Mouse (Mus musculus) lung, embryonic 16.5 days (tissue): ENCODE data around the gene Rfxank. TPM values are rescaled to one million over a fixed set of nuclear protein-coding genes. Genes with fewer than 3 reads are reported as not detected.
A peak's percentile ranks its signal among the peaks of the same experiment; 100 is the strongest.

Source experiments
- ATAC-seq: fragments of 200-750 bp; cut with Nextera tagmentation; 2 replicates; pipeline ENCODE4 v1.8.0; 2017; ENCODE audit warnings: low read depth, mild to moderate bottlenecking, moderate library complexity
- H3K27ac ChIP-seq: fragments of 300-500 bp; sonication (generic); 2 replicates; pipeline ENCODE4 v1.5.1; 2014; ENCODE audit warnings: mild to moderate bottlenecking, control low read depth, low read length
- H3K27me3 ChIP-seq: fragments of 300-500 bp; sonication (generic); 2 replicates; pipeline ENCODE4 v1.6.1; 2014; ENCODE audit warnings: low read depth, low read length, mixed read lengths; ENCODE audit not compliant: control insufficient read depth, insufficient read depth
- H3K36me3 ChIP-seq: fragments of 300-500 bp; sonication (generic); 2 replicates; pipeline ENCODE4 v1.6.1; 2014; ENCODE audit warnings: low read length; ENCODE audit not compliant: control insufficient read depth, insufficient read depth
- H3K4me1 ChIP-seq: fragments of 300-500 bp; sonication (generic); replicated peaks from 2 replicates; pipeline ENCODE4 v1.6.1; 2014; ENCODE audit warnings: low read length, mixed read lengths; ENCODE audit not compliant: control insufficient read depth, insufficient read depth
- H3K4me2 ChIP-seq: fragments of 300-500 bp; sonication (generic); 2 replicates; pipeline ENCODE4 v1.6.1; 2014; ENCODE audit warnings: low read depth, low read length, control low read depth
- H3K4me3 ChIP-seq: fragments of 300-500 bp; sonication (generic); 2 replicates; pipeline ENCODE4 v1.5.1; 2014; ENCODE audit warnings: mild to moderate bottlenecking, low read length, control low read depth
- H3K9ac ChIP-seq: fragments of 300-500 bp; sonication (generic); 2 replicates; pipeline ENCODE4 v1.6.1; 2014; ENCODE audit warnings: low read length, control low read depth
- H3K9me3 ChIP-seq: fragments of 300-500 bp; sonication (generic); 2 replicates; pipeline ENCODE4 v1.6.1; 2016; ENCODE audit warnings: low read length; ENCODE audit not compliant: control insufficient read depth
- WGBS: fragments of 180-500 bp; shearing (Covaris S2); extraction: QIAGEN DNeasy Blood & Tissue Kit; methylation state at CpG from one replicate; pipeline ENCODE4 v1.1.7; 2014; 5-methylcytosine and 5-hydroxymethylcytosine counted together
- polyA plus RNA-seq: library from polyadenylated mRNA; unstranded; fragments of >200 nt; fragmentation: Nextera tagmentation; extraction: Ambion mirVana; gene quantifications from 2 replicates; pipeline ENCODE4 v1.2.1, GENCODE M21; 2015

Rfxank gene
- 21.1 and 21.2 TPM in 2 replicates for polyA plus RNA-seq

DNA sequence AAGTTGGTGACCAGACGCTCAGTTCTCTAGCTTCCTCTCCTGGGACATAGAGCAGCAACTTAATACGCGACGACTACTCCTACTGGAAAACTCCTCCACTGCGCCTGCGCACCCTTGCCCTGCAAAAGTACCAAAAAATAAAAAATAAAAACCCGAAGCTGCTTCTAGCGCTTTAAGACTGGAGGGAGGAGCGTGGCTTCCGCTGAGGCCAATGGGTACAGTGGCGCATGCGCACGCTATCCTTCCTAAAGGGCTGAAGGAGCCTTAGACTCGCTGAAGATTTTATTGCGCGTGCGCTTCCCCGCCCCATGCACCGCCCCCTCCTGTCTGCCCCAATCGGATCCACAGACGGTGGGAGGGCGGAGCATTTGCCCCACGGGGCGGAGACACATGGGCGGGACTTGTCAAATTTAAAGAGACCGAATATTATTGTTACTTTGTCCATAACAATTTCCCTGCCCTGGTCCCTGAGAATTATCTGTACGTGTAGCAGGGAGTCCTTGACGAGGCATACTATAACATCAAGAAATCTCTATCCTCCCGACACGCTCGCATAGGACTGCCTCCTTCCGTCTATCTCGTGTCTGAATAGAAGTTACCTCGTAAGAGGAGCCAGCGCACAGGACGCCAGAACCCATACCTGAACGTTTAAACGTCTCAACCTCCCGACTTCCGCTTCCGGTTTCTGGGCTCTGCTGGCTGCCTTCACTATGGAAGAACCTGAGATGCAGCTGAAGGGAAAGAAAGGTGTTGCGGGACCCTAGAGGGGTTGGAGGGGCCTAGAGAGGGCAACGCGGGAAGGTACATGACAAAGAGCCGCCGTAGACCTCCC is at the start of gene Rfxank, which contains the start of the genes Borcs8 and Mef2b:
Gene Rfxank, minus strand, starts transcription at position 129 of the 832 bp plus-strand sequence.
Gene Borcs8, plus strand, starts transcription at position 474 of the 832 bp plus-strand sequence.
Gene Mef2b, plus strand, starts transcription at position 686 of the 832 bp plus-strand sequence.
- peak within 1 kb of the TSS; percentile 77 for H3K9ac ChIP-seq
- WGBS = 0% methylated on average over 46 of the region's 46 CpGs

DNA sequence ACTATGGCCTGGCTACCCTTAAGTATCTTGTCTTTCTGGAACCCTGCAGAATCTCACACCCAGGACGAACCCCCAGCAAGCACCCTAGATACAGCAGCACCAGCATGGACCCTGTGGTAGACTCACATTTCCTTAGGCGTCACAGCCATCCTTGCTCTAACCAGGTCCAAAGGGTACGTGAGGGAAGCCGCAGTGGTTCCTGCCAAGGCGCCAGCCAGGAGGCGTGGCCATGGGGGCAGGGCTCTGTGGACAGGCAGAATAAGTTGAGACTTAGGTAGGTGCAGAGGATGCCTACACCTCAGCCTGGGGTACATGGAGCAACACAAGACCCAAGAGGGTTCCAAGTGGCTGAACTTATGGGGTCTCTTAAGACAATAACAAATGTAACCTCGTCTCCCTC is 49.8 kb upstream of the Rfxank start:
- H3K27me3 ChIP-seq = no peaks in the 10 kb centered on the region
- H3K4me3 ChIP-seq = no peak overlapping the region
- H3K9me3 ChIP-seq = no peaks in the 10 kb centered on the region
- no peak overlapping the region for H3K4me2 ChIP-seq
- no peaks in the 10 kb centered on the region for H3K4me1 ChIP-seq
- no peak for ATAC-seq
- H3K27ac ChIP-seq = no peak overlapping the region
- no peaks in the 10 kb centered on the region for H3K36me3 ChIP-seq
- no peak overlapping the region for H3K9ac ChIP-seq
- WGBS = 59% methylated on average over 7 of the region's 7 CpGs

More for the DNA sequence above, at the start of gene Rfxank, which contains the start of the genes Borcs8 and Mef2b:
- Histone ChIP-seq H3K36me3 (peaks cover 13% of the 10 kb centered on the region), H3K27ac (peak within 1 kb of the TSS; percentile 75), H3K4me1 (peaks cover 15% of the 10 kb centered on the region), H3K9me3 (no peaks in the 10 kb centered on the region), H3K27me3 (no peaks in the 10 kb centered on the region), H3K4me3 (peak within 1 kb of the TSS; percentile 70), H3K4me2 (peak within 1 kb of the TSS; percentile 61)
- peak; percentile 98 for ATAC-seq

DNA sequence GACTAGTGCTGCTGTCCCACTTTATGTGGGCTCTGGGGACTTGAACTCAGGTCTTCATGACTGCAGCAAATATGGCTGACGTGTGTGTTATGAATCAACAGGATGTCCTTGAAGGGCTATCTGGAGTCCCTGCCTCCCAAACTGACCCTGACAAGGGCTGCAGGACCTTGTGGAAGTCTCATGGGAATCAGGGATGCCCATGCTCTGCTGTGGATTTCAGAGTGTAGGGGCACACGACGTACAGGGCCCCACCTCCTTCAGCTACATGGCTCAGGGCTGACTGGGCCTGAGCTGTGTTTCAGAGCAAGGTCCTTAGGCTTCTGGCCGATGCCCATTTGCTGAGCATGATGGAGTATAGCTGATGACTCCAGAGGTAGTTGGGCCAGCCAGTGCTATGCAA is 44.2 kb upstream of the Rfxank start:
- Histone ChIP-seq H3K4me2 (no peak overlapping the region), H3K27ac (no peak overlapping the region), H3K36me3 (peaks cover 11% of the 10 kb centered on the region; the same call in 1 of the 2 replicates), H3K4me1 (no peaks in the 10 kb centered on the region), H3K9ac (no peak overlapping the region), H3K9me3 (no peaks in the 10 kb centered on the region), H3K27me3 (no peaks in the 10 kb centered on the region), H3K4me3 (no peak overlapping the region)
- WGBS = 87% methylated on average over 4 of the region's 4 CpGs
- no peak for ATAC-seq

DNA sequence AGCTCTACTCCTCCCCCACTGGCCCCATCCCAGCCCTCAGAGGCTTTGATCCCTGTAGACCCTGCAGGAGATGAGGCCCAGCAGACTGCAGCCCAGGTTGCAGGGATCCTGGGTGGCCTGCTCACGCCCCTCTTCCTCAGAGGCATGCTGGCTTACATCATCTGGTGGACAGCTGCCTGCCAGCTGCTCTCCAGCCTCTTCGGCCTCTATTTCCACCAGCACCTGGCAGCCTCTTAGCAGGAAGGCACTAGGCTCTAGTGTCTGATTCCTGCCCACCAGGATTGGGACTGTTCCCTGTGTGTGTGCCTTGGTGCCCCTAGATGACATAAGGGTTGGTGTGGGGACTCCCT is 42.9 kb upstream of the Rfxank start:
- Histone ChIP-seq H3K9me3 (no peaks in the 10 kb centered on the region), H3K9ac (no peak overlapping the region), H3K27ac (no peak overlapping the region), H3K4me3 (no peak overlapping the region), H3K27me3 (no peaks in the 10 kb centered on the region), H3K36me3 (peaks cover 17% of the 10 kb centered on the region), H3K4me2 (no peak overlapping the region), H3K4me1 (no peaks in the 10 kb centered on the region)
- ATAC-seq = no peak
- 56% methylated on average over 2 of the region's 2 CpGs for WGBS

DNA sequence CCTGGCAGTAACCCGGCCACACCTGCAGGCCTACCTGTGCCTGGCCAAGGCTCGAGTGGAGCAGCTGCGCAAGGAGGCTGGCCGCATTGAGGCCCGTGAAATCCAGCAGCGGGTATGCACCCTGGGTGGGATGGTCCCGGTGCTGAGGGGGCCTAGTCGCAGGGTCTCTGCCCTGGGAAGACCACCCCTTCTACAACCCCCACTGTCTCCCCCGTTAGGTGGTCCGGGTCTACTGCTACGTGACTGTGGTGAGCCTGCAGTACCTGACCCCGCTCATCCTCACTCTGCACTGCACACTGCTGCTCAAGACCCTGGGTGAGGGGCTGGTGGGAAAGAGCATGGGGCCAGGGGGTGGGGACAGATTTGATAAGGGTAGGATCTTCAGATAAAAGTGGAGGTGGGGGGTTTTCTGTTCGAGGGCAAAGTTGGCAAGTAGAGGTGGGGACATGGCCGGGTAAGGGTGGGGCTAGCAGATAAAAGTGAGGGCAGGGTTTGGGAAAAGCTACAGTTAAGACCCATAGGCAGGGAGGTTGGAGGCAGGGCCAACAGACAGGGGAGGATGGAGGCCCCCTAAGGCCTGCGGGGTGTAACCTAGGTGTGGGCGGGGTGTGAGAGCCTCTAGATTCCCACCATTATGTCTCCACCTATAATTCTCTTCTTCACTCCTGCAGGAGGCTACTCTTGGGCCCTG is 42.4 kb upstream of the Rfxank start:
- H3K4me2 ChIP-seq = no peak overlapping the region
- 75% methylated on average over 16 of the region's 16 CpGs for WGBS
- no peaks in the 10 kb centered on the region for H3K27me3 ChIP-seq
- H3K9ac ChIP-seq = no peak overlapping the region
- H3K36me3 ChIP-seq = peaks cover 17% of the 10 kb centered on the region
- H3K9me3 ChIP-seq = no peaks in the 10 kb centered on the region
- no peak for ATAC-seq
- H3K27ac ChIP-seq = no peak overlapping the region
- H3K4me1 ChIP-seq = no peaks in the 10 kb centered on the region
- H3K4me3 ChIP-seq = no peak overlapping the region

DNA sequence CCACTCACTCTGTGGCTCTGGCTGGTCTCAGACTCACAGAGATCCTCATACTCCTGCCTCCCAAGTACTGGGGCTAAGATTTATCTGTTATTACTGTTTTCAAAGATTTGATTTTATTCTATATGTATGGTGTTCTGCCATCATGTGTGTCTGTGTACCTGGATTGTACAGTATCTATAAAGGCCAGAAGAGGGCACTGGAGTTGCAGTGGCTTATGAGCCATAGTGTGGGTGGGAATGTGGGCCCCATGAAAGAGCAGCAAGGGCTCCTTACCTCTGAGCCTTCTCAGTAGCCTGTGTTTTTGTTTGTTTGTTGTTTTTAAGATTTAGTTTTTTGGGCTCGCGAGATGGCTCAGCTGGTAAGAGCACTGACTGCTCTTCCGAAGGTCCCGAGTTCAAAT is 40.1 kb upstream of the Rfxank start:
- Histone ChIP-seq H3K4me3 (no peak overlapping the region), H3K9ac (no peak overlapping the region), H3K9me3 (no peaks in the 10 kb centered on the region), H3K27ac (no peak overlapping the region), H3K36me3 (peaks cover 17% of the 10 kb centered on the region), H3K27me3 (no peaks in the 10 kb centered on the region), H3K4me2 (no peak overlapping the region), H3K4me1 (peaks cover 3% of the 10 kb centered on the region; the same call in 1 of the 2 replicates)
- WGBS = 95% methylated on average over 4 of the region's 4 CpGs
- ATAC-seq = no peak

DNA sequence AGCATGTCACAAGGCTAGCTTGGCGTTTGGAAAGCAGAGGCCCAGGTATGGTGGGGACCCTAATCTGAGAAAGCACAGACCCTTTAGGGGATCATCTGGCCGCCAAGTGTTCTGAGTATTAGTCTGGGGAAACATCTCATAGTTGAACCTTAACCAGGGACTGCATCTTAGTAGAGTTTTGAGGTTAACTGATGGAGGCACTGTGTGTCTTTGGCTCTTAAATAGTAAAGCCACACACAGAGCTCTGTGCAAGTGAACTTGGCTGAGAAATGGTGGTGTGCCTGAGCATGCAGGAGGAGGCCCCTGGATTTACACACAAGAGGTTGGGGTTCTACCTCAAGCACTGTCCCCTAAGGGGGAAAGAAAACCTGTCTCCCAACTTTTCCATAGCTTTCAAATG is 39.3 kb upstream of the Rfxank start:
- Histone ChIP-seq H3K9me3 (no peaks in the 10 kb centered on the region), H3K36me3 (peaks cover 17% of the 10 kb centered on the region), H3K4me3 (no peak overlapping the region), H3K27ac (no peak overlapping the region), H3K4me1 (peaks cover 9% of the 10 kb centered on the region; the same call in 1 of the 2 replicates), H3K27me3 (no peaks in the 10 kb centered on the region), H3K9ac (no peak overlapping the region), H3K4me2 (no peak overlapping the region)
- no peak for ATAC-seq
- WGBS = 92% methylated on average over 2 of the region's 2 CpGs

DNA sequence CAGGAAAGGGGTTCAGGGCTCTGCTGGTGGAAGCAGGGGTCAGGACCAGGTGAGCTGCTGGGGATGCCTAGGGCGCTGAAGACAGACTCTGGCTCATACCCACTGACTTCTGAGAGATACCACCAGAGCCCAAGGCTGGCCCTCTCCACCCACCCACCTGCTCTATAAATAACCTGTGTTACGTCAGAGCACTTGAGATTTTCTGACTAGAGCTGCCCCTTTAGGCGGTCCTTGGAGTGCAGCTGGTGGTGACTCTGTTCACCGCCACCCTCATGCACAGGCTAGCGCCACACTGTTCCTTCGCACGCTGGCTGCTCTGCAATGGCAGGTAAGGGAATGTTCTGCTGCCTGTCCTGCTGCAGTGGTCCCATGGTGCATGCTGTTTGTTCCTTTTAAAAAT is 35.1 kb upstream of the Rfxank start:
- Histone ChIP-seq H3K9ac (no peak overlapping the region), H3K4me1 (peaks cover 17% of the 10 kb centered on the region; the same call in 1 of the 2 replicates), H3K27me3 (no peaks in the 10 kb centered on the region), H3K27ac (no peak overlapping the region), H3K4me3 (no peak overlapping the region), H3K36me3 (peaks cover 6% of the 10 kb centered on the region), H3K9me3 (no peaks in the 10 kb centered on the region), H3K4me2 (no peak overlapping the region)
- 68% methylated on average over 7 of the region's 7 CpGs for WGBS
- ATAC-seq = no peak

DNA sequence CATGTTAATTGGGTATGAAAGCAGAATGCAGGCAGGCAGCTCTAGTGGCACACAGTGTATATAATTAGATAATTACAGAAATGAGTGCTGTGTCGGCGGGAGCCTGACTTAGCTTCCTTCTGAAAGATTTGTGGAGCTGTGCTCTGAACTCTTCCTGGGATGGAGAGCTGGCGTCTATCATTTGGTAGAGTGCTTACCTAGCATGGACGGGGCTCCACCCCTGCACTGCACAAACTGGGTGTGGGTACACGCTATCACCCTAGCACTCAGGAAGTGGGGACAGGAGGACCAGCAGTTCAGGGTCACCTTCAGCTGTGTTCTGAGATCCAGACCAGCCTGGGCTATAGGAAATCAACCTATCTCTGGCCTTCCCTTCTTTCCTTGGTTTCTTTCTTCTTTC is 34.4 kb upstream of the Rfxank start:
- no peak overlapping the region for H3K27ac ChIP-seq
- no peaks in the 10 kb centered on the region for H3K27me3 ChIP-seq
- no peaks in the 10 kb centered on the region for H3K9me3 ChIP-seq
- H3K4me2 ChIP-seq = peak overlapping the region; percentile 50
- peaks cover 6% of the 10 kb centered on the region for H3K36me3 ChIP-seq
- peaks cover 17% of the 10 kb centered on the region; the same call in 1 of the 2 replicates for H3K4me1 ChIP-seq
- no peak for ATAC-seq
- H3K4me3 ChIP-seq = no peak overlapping the region
- H3K9ac ChIP-seq = no peak overlapping the region
- WGBS = 75% methylated on average over 5 of the region's 5 CpGs
